Mouse (Mus musculus) forebrain, embryonic 13.5 days (tissue): Measurements from ENCODE around the gene Tnfrsf18. TPM values are rescaled to one million over a fixed set of nuclear protein-coding genes. Genes with fewer than 3 reads are reported as not detected.

ENCODE experiments used
- ATAC-seq: fragments of 200-750 bp; cut with Nextera tagmentation; 2 replicates; pipeline ENCODE4 v1.8.0; 2017
- H3K27ac ChIP-seq: fragments of 300-500 bp; sonication (generic); 2 replicates; pipeline ENCODE4 v1.5.1; 2015; ENCODE audit warnings: inconsistent platforms, mild to moderate bottlenecking, moderate library complexity
- H3K27me3 ChIP-seq: fragments of 300-500 bp; sonication (generic); 2 replicates; pipeline ENCODE4 v1.6.1; 2015; ENCODE audit warnings: mild to moderate bottlenecking, inconsistent platforms
- H3K36me3 ChIP-seq: fragments of 300-500 bp; sonication (generic); 2 replicates; pipeline ENCODE4 v1.6.1; 2015; ENCODE audit warnings: mild to moderate bottlenecking, inconsistent platforms; ENCODE audit not compliant: poor library complexity, severe bottlenecking
- H3K4me1 ChIP-seq: fragments of 300-500 bp; sonication (generic); 2 replicates; pipeline ENCODE4 v1.6.1; 2015; ENCODE audit warnings: inconsistent platforms
- H3K4me2 ChIP-seq: fragments of 300-500 bp; sonication (generic); 2 replicates; pipeline ENCODE4 v1.6.1; 2015; ENCODE audit warnings: inconsistent platforms, mild to moderate bottlenecking, moderate library complexity
- H3K4me3 ChIP-seq: fragments of 300-500 bp; sonication (generic); 2 replicates; pipeline ENCODE4 v1.5.1; 2015; ENCODE audit warnings: mild to moderate bottlenecking, inconsistent platforms
- H3K9ac ChIP-seq: fragments of 300-500 bp; sonication (generic); 2 replicates; pipeline ENCODE4 v1.6.1; 2015; ENCODE audit warnings: mild to moderate bottlenecking, inconsistent platforms
- H3K9me3 ChIP-seq: fragments of 300-500 bp; sonication (generic); replicated peaks from 2 replicates; pipeline ENCODE4 v1.6.1; 2016; ENCODE audit warnings: inconsistent platforms
- WGBS: fragments of 180-500 bp; shearing (Covaris S2); methylation state at CpG from one replicate; pipeline ENCODE4 v1.1.7; 2015; 5-methylcytosine and 5-hydroxymethylcytosine counted together
- polyA plus RNA-seq: library from polyadenylated mRNA; unstranded; fragments of >200 nt; fragmentation: Nextera tagmentation; extraction: Ambion mirVana; gene quantifications from 2 replicates; pipeline ENCODE4 v1.2.1, GENCODE M21; 2015

Tnfrsf18 gene
- polyA plus RNA-seq, 1 experiment from 2014 or later, result 0.83 TPM

- Histone ChIP-seq H3K4me3 (no peak overlapping the region), H3K27me3 (no peaks in the 10 kb centered on the region), H3K36me3 (no peaks in the 10 kb centered on the region), H3K4me1 (peaks cover 8% of the 10 kb centered on the region), H3K9ac (no peak overlapping the region), H3K4me2 (no peak overlapping the region), H3K27ac (0 out of 2 replicates have a peak overlapping the region, but pooled peaks have one; percentile 1), H3K9me3 (no peaks in the 10 kb centered on the region)
- ATAC-seq, result no peak
- under 1% methylated on average over 4 of the region's 4 CpGs for WGBS
Measured at GRCm38 (mm10) chr4:156063861-156064509, 38.0 kb downstream of the Tnfrsf18 start.

- peaks cover 8% of the 10 kb centered on the region for H3K4me1 ChIP-seq
- H3K27ac ChIP-seq, result 0 out of 2 replicates have a peak overlapping the region, but pooled peaks have one; percentile 1
- 86% methylated on average over 9 of the region's 9 CpGs for WGBS
- no peak overlapping the region for H3K4me3 ChIP-seq
- H3K36me3 ChIP-seq, result no peaks in the 10 kb centered on the region
- H3K9ac ChIP-seq, result no peak overlapping the region
- H3K4me2 ChIP-seq, result no peak overlapping the region
- H3K27me3 ChIP-seq, result no peaks in the 10 kb centered on the region
- no peak for ATAC-seq
- H3K9me3 ChIP-seq, result no peaks in the 10 kb centered on the region
Measured at GRCm38 (mm10) chr4:156064510-156064897, 38.5 kb downstream of the Tnfrsf18 start.

GRCm38 (mm10) chr4:156065156-156065894 is 39.4 kb downstream of the Tnfrsf18 start:
- Histone ChIP-seq H3K4me3 (no peak overlapping the region), H3K4me2 (no peak overlapping the region), H3K9ac (no peak overlapping the region), H3K4me1 (peaks cover 12% of the 10 kb centered on the region), H3K27me3 (no peaks in the 10 kb centered on the region), H3K9me3 (no peaks in the 10 kb centered on the region), H3K27ac (no peak overlapping the region), H3K36me3 (no peaks in the 10 kb centered on the region)
- WGBS, result 90% methylated on average over 10 of the region's 10 CpGs
- ATAC-seq, result no peak

GRCm38 (mm10) chr4:156067256-156067949 is 41.4 kb downstream of the Tnfrsf18 start:
- Histone ChIP-seq H3K27ac (no peak overlapping the region), H3K36me3 (no peaks in the 10 kb centered on the region), H3K27me3 (no peaks in the 10 kb centered on the region), H3K9me3 (no peaks in the 10 kb centered on the region), H3K4me1 (peaks cover 19% of the 10 kb centered on the region), H3K9ac (no peak overlapping the region), H3K4me3 (no peak overlapping the region), H3K4me2 (no peak overlapping the region)
- ATAC-seq, result no peak
- 80% methylated on average over 5 of the region's 5 CpGs for WGBS

GRCm38 (mm10) chr4:156069701-156070100 is 43.7 kb downstream of the Tnfrsf18 start:
- Histone ChIP-seq H3K27ac (no peak overlapping the region), H3K4me2 (no peak overlapping the region), H3K9ac (no peak overlapping the region), H3K27me3 (no peaks in the 10 kb centered on the region), H3K4me1 (peaks cover 12% of the 10 kb centered on the region), H3K36me3 (no peaks in the 10 kb centered on the region), H3K4me3 (no peak overlapping the region), H3K9me3 (no peaks in the 10 kb centered on the region)
- ATAC-seq, result no peak
- WGBS, result 92% methylated on average over 8 of the region's 8 CpGs

GRCm38 (mm10) chr4:156070276-156070675 is 44.3 kb downstream of the Tnfrsf18 start:
- 34% methylated on average over 6 of the region's 6 CpGs for WGBS
- Histone ChIP-seq H3K27me3 (no peaks in the 10 kb centered on the region), H3K4me1 (peaks cover 12% of the 10 kb centered on the region), H3K36me3 (no peaks in the 10 kb centered on the region), H3K9me3 (no peaks in the 10 kb centered on the region), H3K4me2 (no peak overlapping the region), H3K27ac (peak overlapping the region; percentile 20; the same call in 1 of the 2 replicates), H3K9ac (no peak overlapping the region), H3K4me3 (no peak overlapping the region)
- no peak; the same call in 1 of the 2 replicates for ATAC-seq

GRCm38 (mm10) chr4:156070716-156071115 is 44.8 kb downstream of the Tnfrsf18 start:
- Histone ChIP-seq H3K27me3 (no peaks in the 10 kb centered on the region), H3K4me2 (0 out of 2 replicates have a peak overlapping the region, but pooled peaks have one; percentile 4), H3K36me3 (no peaks in the 10 kb centered on the region), H3K4me3 (no peak overlapping the region), H3K4me1 (peaks cover 12% of the 10 kb centered on the region), H3K9ac (no peak overlapping the region), H3K9me3 (no peaks in the 10 kb centered on the region), H3K27ac (peak overlapping the region; percentile 20; the same call in 1 of the 2 replicates)
- no peak; the same call in 1 of the 2 replicates for ATAC-seq
- WGBS, result 34% methylated on average over 2 of the region's 2 CpGs

GRCm38 (mm10) chr4:156076911-156077382 is 51.0 kb downstream of the Tnfrsf18 start:
- H3K4me3 ChIP-seq, result peak overlapping the region; percentile 40; the same call in 1 of the 2 replicates
- H3K36me3 ChIP-seq, result no peaks in the 10 kb centered on the region
- 5% methylated on average over 8 of the region's 8 CpGs for WGBS
- peaks cover 15% of the 10 kb centered on the region for H3K4me1 ChIP-seq
- no peak for ATAC-seq
- peak overlapping the region; percentile 73 for H3K4me2 ChIP-seq
- H3K9ac ChIP-seq, result no peak overlapping the region
- H3K27ac ChIP-seq, result no peak overlapping the region
- H3K27me3 ChIP-seq, result peaks cover 27% of the 10 kb centered on the region
- no peaks in the 10 kb centered on the region for H3K9me3 ChIP-seq

GRCm38 (mm10) chr4:156077499-156078301 is 51.7 kb downstream of the Tnfrsf18 start:
- H3K9ac ChIP-seq, result peak overlapping the region; percentile 55
- no peaks in the 10 kb centered on the region for H3K36me3 ChIP-seq
- H3K4me1 ChIP-seq, result peaks cover 15% of the 10 kb centered on the region
- no peaks in the 10 kb centered on the region for H3K9me3 ChIP-seq
- H3K4me2 ChIP-seq, result peak overlapping the region; percentile 73
- H3K27me3 ChIP-seq, result peaks cover 27% of the 10 kb centered on the region
- no peak overlapping the region for H3K27ac ChIP-seq
- H3K4me3 ChIP-seq, result peak overlapping the region; percentile 40
- peak; percentile 41; the same call in 1 of the 2 replicates for ATAC-seq
- under 1% methylated on average over 58 of the region's 58 CpGs for WGBS
